Mouse (Mus musculus) cerebellum, adult 9-10 months (tissue): ENCODE measurements at regions not wholly inside any gene's neighbourhood (a gene's known extent, or its start where the extent isn't known, plus 50 kb on each side); places are given as distances from the start of the nearest gene placed in this dataset.

Source experiments
- DNase-seq: peaks from one replicate; pipeline ENCODE4 v3.0.0; 2022

DNA sequence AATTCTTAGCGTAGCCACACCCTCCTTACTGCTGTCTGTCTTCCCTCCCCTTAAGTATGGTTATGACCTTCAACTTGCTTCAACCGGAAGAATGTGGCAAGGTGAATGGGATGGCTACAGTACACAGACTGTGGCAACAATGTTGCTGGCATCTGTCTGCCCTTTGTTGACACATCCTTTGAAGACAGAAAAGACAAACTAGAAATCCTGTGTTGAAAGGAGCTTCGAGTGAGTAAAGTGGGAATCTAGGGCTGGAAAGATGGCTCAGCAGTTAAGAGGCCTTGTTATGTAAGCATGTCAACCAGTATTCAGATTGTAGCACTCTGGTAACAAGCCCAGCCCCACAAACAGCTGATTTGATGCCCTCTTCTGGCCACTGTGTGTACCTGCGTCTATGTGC is 60.2 kb upstream of the Ercc4 start:
- no peak for DNase-seq

DNA sequence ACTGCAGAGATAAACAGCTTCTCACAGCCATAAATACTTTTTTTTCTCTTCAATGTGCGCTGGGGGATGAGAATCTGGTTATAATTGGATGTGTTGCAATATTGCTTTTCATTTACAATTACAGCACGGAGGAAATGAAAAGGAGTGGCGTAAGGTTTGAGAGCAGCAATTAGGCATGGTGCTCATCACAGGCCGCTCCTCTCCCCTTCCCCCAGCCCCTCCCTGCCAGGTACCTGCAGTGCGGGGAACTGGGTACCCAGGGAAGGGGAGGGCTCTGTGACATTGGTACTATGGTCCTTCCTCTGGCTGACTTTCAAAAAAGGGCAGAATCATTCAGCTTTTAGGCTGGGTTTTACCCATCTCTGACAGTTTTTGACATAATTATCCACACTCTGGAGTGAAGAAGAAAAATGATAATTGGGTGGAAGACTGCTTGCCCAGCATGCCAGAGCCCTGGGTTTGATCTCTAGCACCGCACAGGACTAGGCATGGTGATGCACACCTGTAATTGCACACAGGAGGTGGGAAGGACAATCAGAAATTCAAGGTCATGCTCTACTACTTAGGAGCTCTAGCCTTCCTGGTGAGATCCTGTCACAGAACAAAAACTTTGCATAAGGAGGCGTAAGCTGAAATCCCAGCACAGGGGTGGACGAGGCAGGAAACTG is 59.1 kb upstream of the Ercc4 start:
- no peak for DNase-seq

DNA sequence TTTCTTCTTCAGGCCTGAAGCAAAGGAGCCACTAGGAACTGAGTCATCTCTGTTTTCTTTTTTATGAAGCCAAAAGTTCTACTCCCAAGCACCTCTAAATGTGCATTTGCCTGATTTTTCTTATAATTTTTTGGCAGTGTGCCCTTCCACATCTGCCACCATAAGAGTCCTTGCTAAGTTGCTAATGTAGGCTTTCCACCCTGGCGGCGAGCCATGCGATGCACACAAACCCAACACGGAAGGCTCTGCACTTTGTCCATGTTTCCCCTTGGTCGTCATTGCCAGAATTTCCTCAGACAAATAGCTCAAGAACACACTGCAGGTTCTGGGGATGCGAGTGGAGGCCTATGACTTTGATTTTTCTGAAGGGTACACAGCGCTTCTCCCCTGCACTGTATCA is 54.5 kb upstream of the Ercc4 start:
- no peak for DNase-seq
